18 mouse cellular contexts compared by ENCODE assay signal in the genomic region with DNA sequence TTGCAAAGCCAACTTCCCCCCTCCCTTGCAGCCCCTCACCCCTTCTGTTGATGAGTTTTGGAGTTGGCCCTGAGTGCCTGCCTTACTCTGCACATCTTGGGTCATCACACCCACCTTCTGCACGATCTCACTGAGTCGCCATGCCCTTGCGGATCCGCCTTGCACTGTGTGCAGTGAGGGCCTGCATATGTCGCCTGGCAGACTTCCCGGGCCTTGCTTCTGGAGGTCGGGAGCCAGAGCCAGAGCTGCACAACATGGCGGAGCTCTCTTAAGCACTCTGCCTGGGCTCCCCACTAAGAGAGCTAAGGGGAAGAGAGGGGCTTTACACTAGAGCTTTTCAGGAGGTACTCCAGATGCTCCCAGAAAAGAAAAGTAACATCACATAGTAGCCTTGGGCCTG. TPM values are rescaled to one million over a fixed set of nuclear protein-coding genes. Genes with fewer than 3 reads are reported as not detected.
A peak's percentile ranks its signal among the peaks of the same experiment; 100 is the strongest.
DNase-seq lines count a peak whose midpoint lies in the region; ATAC-seq and TF ChIP-seq lines count a peak whose summit lies in the region.
"Had no signal": no experiment of that assay in that cellular context is flagged by ENCODE, and none has a peak within 500 bp of the region (broad histone marks: within the 10 kb centered on the region; RNA-seq: fewer than 3 reads in every experiment).

No protein-coding gene starts in this region.

- H3K4me3 ChIP-seq in hindbrain, embryonic 14.5 days (replicated peaks; ENCODE audit: low read length) = no peak overlapping the region
- no peak overlapping the region for H3K4me3 ChIP-seq in hindbrain, embryonic 11.5 days (ENCODE audit: low read depth, low read length)
- H3K4me3 ChIP-seq in lung, embryonic 16.5 days (ENCODE audit: low read length) = no peak overlapping the region
- H3K4me3 ChIP-seq in cerebellum, adult 2 months (replicated peaks; ENCODE audit: insufficient read depth, low read depth, low read length) = no peak overlapping the region
- H3K4me3 ChIP-seq: embryonic facial prominence, embryonic 10.5 days; forebrain, embryonic 15.5 days; heart, embryonic 10.5 days; liver, embryonic 15.5 days had no signal

- no peaks in the 10 kb centered on the region for H3K9me3 ChIP-seq in hindbrain, embryonic 14.5 days (ENCODE audit: control insufficient read depth, low read length)
- H3K9me3 ChIP-seq in hindbrain, embryonic 11.5 days (ENCODE audit: control insufficient read depth, low read length) = no peaks in the 10 kb centered on the region
- H3K9me3 ChIP-seq in lung, embryonic 16.5 days (ENCODE audit: control insufficient read depth, low read length) = no peaks in the 10 kb centered on the region
- H3K9me3 ChIP-seq: embryonic facial prominence, embryonic 10.5 days; forebrain, embryonic 15.5 days; heart, embryonic 10.5 days; liver, embryonic 15.5 days had no signal

- no peak for ATAC-seq in hindbrain, embryonic 14.5 days (ENCODE audit: low FRiP score)
- ATAC-seq in hindbrain, embryonic 11.5 days (ENCODE audit: low FRiP score) = no peak
- peak; percentile 69 for ATAC-seq in lung, embryonic 16.5 days (ENCODE audit: low read depth)
- ATAC-seq: forebrain, embryonic 15.5 days had no signal

- no peak for TF ChIP-seq CTCF in cerebellum, adult 2 months (IDR thresholded peaks at IDR 0.05; ENCODE audit: borderline replicate concordance, insufficient read depth, low read depth, low read length)

- no peak overlapping the region for H3K27ac ChIP-seq in hindbrain, embryonic 14.5 days
- H3K27ac ChIP-seq in hindbrain, embryonic 11.5 days (ENCODE audit: low read depth, low read length) = no peak overlapping the region
- H3K27ac ChIP-seq in lung, embryonic 16.5 days (ENCODE audit: low read length) = no peak overlapping the region
- no peak overlapping the region for H3K27ac ChIP-seq in cerebellum, adult 2 months (ENCODE audit: insufficient read depth, low read length)
- H3K27ac ChIP-seq: embryonic facial prominence, embryonic 10.5 days; forebrain, embryonic 15.5 days; heart, embryonic 10.5 days; liver, embryonic 15.5 days had no signal

- DNase-seq in hindbrain, embryonic 14.5 days (ENCODE audit: low spot score) = peak; percentile 30
- DNase-seq in hindbrain, embryonic 11.5 days (ENCODE audit: low spot score) = no peak
- DNase-seq in lung, adult 18-20 months = no peak
- peak; percentile 48 to 63 for DNase-seq in cerebellum, adult 2 months
- DNase-seq in cerebellum, postnatal 36 days = peak; percentile 61 to 70
- no peak for DNase-seq in spleen, postnatal 10 days (ENCODE audit: low spot score in 2 of 2)
- DNase-seq: kidney, adult 11 months; kidney, postnatal 10 days; lung, postnatal 36 days; thymus, postnatal 36 days had no signal

- H3K4me1 ChIP-seq in hindbrain, embryonic 14.5 days (replicated peaks; ENCODE audit: control insufficient read depth, insufficient read depth, low read length) = no peaks in the 10 kb centered on the region
- H3K4me1 ChIP-seq in hindbrain, embryonic 11.5 days (replicated peaks; ENCODE audit: control insufficient read depth, insufficient read depth, low read length) = no peaks in the 10 kb centered on the region
- H3K4me1 ChIP-seq in lung, embryonic 16.5 days (replicated peaks; ENCODE audit: control insufficient read depth, insufficient read depth, low read length) = no peaks in the 10 kb centered on the region
- H3K4me1 ChIP-seq in cerebellum, adult 2 months (ENCODE audit: control insufficient read depth, insufficient read depth, low read length) = peaks cover 6% of the 10 kb centered on the region; the same call in 1 of the 2 replicates
- H3K4me1 ChIP-seq: embryonic facial prominence, embryonic 10.5 days; forebrain, embryonic 15.5 days; liver, embryonic 15.5 days had no signal

- H3K27me3 ChIP-seq in hindbrain, embryonic 14.5 days (ENCODE audit: control insufficient read depth, insufficient read depth, low read length) = no peaks in the 10 kb centered on the region
- H3K27me3 ChIP-seq in hindbrain, embryonic 11.5 days (ENCODE audit: control insufficient read depth, insufficient read depth, low read length) = no peaks in the 10 kb centered on the region
- no peaks in the 10 kb centered on the region for H3K27me3 ChIP-seq in lung, embryonic 16.5 days (ENCODE audit: control insufficient read depth, insufficient read depth, low read depth, low read length)
- H3K27me3 ChIP-seq in cerebellum, adult 2 months (ENCODE audit: control insufficient read depth, insufficient read depth, low read length) = no peaks in the 10 kb centered on the region
- H3K27me3 ChIP-seq: forebrain, embryonic 15.5 days; liver, embryonic 15.5 days had no signal

- TF ChIP-seq POLR2A in cerebellum, adult 2 months (IDR thresholded peaks at IDR 0.05; ENCODE audit: borderline replicate concordance, insufficient read depth, low read length) = no peak

- no peaks in the 10 kb centered on the region for H3K36me3 ChIP-seq in hindbrain, embryonic 14.5 days (replicated peaks; ENCODE audit: control insufficient read depth, insufficient read depth)
- no peaks in the 10 kb centered on the region for H3K36me3 ChIP-seq in hindbrain, embryonic 11.5 days (ENCODE audit: control insufficient read depth, insufficient read depth, low read length)
- no peaks in the 10 kb centered on the region for H3K36me3 ChIP-seq in lung, embryonic 16.5 days (ENCODE audit: control insufficient read depth, insufficient read depth, low read length)
- H3K36me3 ChIP-seq: embryonic facial prominence, embryonic 10.5 days; forebrain, embryonic 15.5 days; heart, embryonic 10.5 days; liver, embryonic 15.5 days had no signal

- no peak overlapping the region for H3K9ac ChIP-seq in hindbrain, embryonic 14.5 days
- no peak overlapping the region for H3K9ac ChIP-seq in hindbrain, embryonic 11.5 days (ENCODE audit: low read depth, low read length)
- no peak overlapping the region for H3K9ac ChIP-seq in lung, embryonic 16.5 days (ENCODE audit: low read length)
- H3K9ac ChIP-seq: forebrain, embryonic 15.5 days; liver, embryonic 15.5 days had no signal

- 89% methylated on average over 8 of the region's 8 CpGs for WGBS in hindbrain, embryonic 14.5 days
- 88% methylated on average over 8 of the region's 8 CpGs for WGBS in hindbrain, embryonic 11.5 days
- WGBS in lung, embryonic 16.5 days = 50% methylated on average over 8 of the region's 8 CpGs
- 10% methylated on average over 8 of the region's 8 CpGs for WGBS in cerebellum, adult 2 months

- H3K4me2 ChIP-seq in hindbrain, embryonic 14.5 days (replicated peaks) = no peak overlapping the region
- H3K4me2 ChIP-seq in hindbrain, embryonic 11.5 days (replicated peaks; ENCODE audit: low read depth, low read length) = no peak overlapping the region
- H3K4me2 ChIP-seq in lung, embryonic 16.5 days (ENCODE audit: low read depth, low read length) = no peak overlapping the region
- H3K4me2 ChIP-seq: forebrain, embryonic 15.5 days; liver, embryonic 15.5 days had no signal

RNA-seq across cellular contexts. Expression of gene Acaa1b, which starts 12.2 kb away (rescaled TPM):
- polyA plus RNA-seq in hindbrain, embryonic 14.5 days (2014; fragmentation: Nextera tagmentation; extraction: Ambion mirVana) = 2.2 and 3.9 TPM in 2 replicates
- 1.4 and 1.7 TPM in 2 replicates for polyA plus RNA-seq in hindbrain, embryonic 11.5 days (2014; fragmentation: Nextera tagmentation; extraction: Ambion mirVana)
- 1.3 and 2.5 TPM in 2 replicates for polyA plus RNA-seq in lung, embryonic 16.5 days (2015; fragmentation: Nextera tagmentation; extraction: Ambion mirVana)
- polyA plus RNA-seq in cerebellum, adult 2 months (2012; rRNA removed) = 0.52 and 1.2 TPM in 2 replicates

RNA-seq across cellular contexts. Expression of gene Gm47289, which starts 14.3 kb away (rescaled TPM):
- polyA plus RNA-seq in hindbrain, embryonic 14.5 days (2014; fragmentation: Nextera tagmentation; extraction: Ambion mirVana) = not detected in 2 replicates
- polyA plus RNA-seq in hindbrain, embryonic 11.5 days (2014; fragmentation: Nextera tagmentation; extraction: Ambion mirVana) = not detected in 2 replicates
- polyA plus RNA-seq in lung, embryonic 16.5 days (2015; fragmentation: Nextera tagmentation; extraction: Ambion mirVana) = not detected in 2 replicates
- not detected in 2 replicates for polyA plus RNA-seq in cerebellum, adult 2 months (2012; rRNA removed)
- polyA plus RNA-seq: C2C12; embryonic facial prominence, embryonic 10.5 days; forebrain, embryonic 15.5 days; heart, embryonic 10.5 days; heart, postnatal 0 days; liver, embryonic 15.5 days; neural tube, embryonic 11.5 days had no signal

RNA-seq across cellular contexts. Expression of gene Dlec1, which starts 42.4 kb away (rescaled TPM):
- polyA plus RNA-seq in hindbrain, embryonic 14.5 days (2014; fragmentation: Nextera tagmentation; extraction: Ambion mirVana) = 1.3 and 1.7 TPM in 2 replicates
- 1.4 and 2.1 TPM in 2 replicates for polyA plus RNA-seq in hindbrain, embryonic 11.5 days (2014; fragmentation: Nextera tagmentation; extraction: Ambion mirVana)
- polyA plus RNA-seq in lung, embryonic 16.5 days (2015; fragmentation: Nextera tagmentation; extraction: Ambion mirVana) = 2.1 and 2.4 TPM in 2 replicates
- 1.2 and 2.1 TPM in 2 replicates for polyA plus RNA-seq in cerebellum, adult 2 months (2012; rRNA removed)
- polyA plus RNA-seq: liver, embryonic 15.5 days had no signal

RNA-seq across cellular contexts. Expression of gene Plcd1, which starts 51.4 kb away (rescaled TPM):
- polyA plus RNA-seq in hindbrain, embryonic 14.5 days (2014; fragmentation: Nextera tagmentation; extraction: Ambion mirVana) = 15.9 and 16.7 TPM in 2 replicates
- polyA plus RNA-seq in hindbrain, embryonic 11.5 days (2014; fragmentation: Nextera tagmentation; extraction: Ambion mirVana) = 27.7 and 28.8 TPM in 2 replicates
- polyA plus RNA-seq in lung, embryonic 16.5 days (2015; fragmentation: Nextera tagmentation; extraction: Ambion mirVana) = 17.2 and 18.6 TPM in 2 replicates
- polyA plus RNA-seq in cerebellum, adult 2 months (2012; rRNA removed) = 14.7 and 16.3 TPM in 2 replicates

Comparison
In these comparisons a context has a peak if more than half of its experiments do, and no peak if none do; other contexts are left out.
1. DNase-seq: peak in hindbrain, embryonic 14.5 days (single experiment), cerebellum, adult 2 months (2 of 2) and cerebellum, postnatal 36 days (2 of 2); none in hindbrain, embryonic 11.5 days (single experiment), lung, adult 18-20 months (0 of 2) and spleen, postnatal 10 days (0 of 2).